Mouse (Mus musculus): ENCODE data around the gene Ints1.

GRCm38 (mm10) chr5:139813963-139814381 lies 38.5 kb upstream of the Ints1 start:
- TF ChIP-seq CTCF (IDR thresholded peaks at IDR 0.05; ENCODE audit: control insufficient read depth, insufficient read depth, insufficient read length) (no peak), MAX (IDR thresholded peaks at IDR 0.05) (no peak), USF1 (IDR thresholded peaks at IDR 0.05; ENCODE audit: low read depth) (no peak)

Measured in C2C12 (cell line).